ENCODE assay signal across 21 mouse cellular contexts in genomic region chr14:33657471-33657901, GRCm38 (mm10).
DNase-seq lines count a peak whose midpoint lies in the region; ATAC-seq and TF ChIP-seq lines count a peak whose summit lies in the region.
"Had no signal": no experiment of that assay in that cellular context is flagged by ENCODE, and none has a peak within 500 bp of the region (broad histone marks: within the 10 kb centered on the region; RNA-seq: fewer than 3 reads in every experiment).

No protein-coding gene starts in this region.

- H3K27me3 ChIP-seq in kidney, postnatal 0 days (ENCODE audit: insufficient read depth, low read length) = no peaks in the 10 kb centered on the region
- H3K27me3 ChIP-seq in lung, embryonic 15.5 days = no peaks in the 10 kb centered on the region
- H3K27me3 ChIP-seq: midbrain, embryonic 15.5 days; neural tube, embryonic 15.5 days; Patski had no signal

- H3K9me3 ChIP-seq in kidney, postnatal 0 days (replicated peaks; ENCODE audit: low read length) = no peaks in the 10 kb centered on the region
- no peaks in the 10 kb centered on the region for H3K9me3 ChIP-seq in lung, embryonic 15.5 days
- H3K9me3 ChIP-seq: midbrain, embryonic 15.5 days; neural tube, embryonic 15.5 days had no signal

- H3K27ac ChIP-seq in kidney, postnatal 0 days = no peak overlapping the region
- no peak overlapping the region for H3K27ac ChIP-seq in lung, embryonic 15.5 days
- H3K27ac ChIP-seq: layer of hippocampus, adult 2 months; liver, embryonic 14.5 days; midbrain, embryonic 15.5 days; neural tube, embryonic 15.5 days had no signal

- no peak overlapping the region for H3K9ac ChIP-seq in kidney, postnatal 0 days (ENCODE audit: low read depth, low read length)
- no peak overlapping the region for H3K9ac ChIP-seq in lung, embryonic 15.5 days
- H3K9ac ChIP-seq: liver, embryonic 14.5 days; midbrain, embryonic 15.5 days; neural tube, embryonic 15.5 days had no signal

- TF ChIP-seq CTCF in kidney, postnatal 0 days (IDR thresholded peaks at IDR 0.05; ENCODE audit: low read depth) = no peak

- H3K36me3 ChIP-seq in kidney, postnatal 0 days (ENCODE audit: insufficient read depth, low read length) = no peaks in the 10 kb centered on the region
- H3K36me3 ChIP-seq in lung, embryonic 15.5 days = no peaks in the 10 kb centered on the region
- H3K36me3 ChIP-seq: midbrain, embryonic 15.5 days; neural tube, embryonic 15.5 days had no signal

- peak; percentile 55 for ATAC-seq in kidney, postnatal 0 days (replicated peaks; ENCODE audit: low FRiP score, low read depth)
- ATAC-seq in lung, embryonic 15.5 days (ENCODE audit: borderline replicate concordance, extremely low read depth, low FRiP score, low TSS enrichment) = peak; percentile 74
- ATAC-seq: forebrain, embryonic 16.5 days; hindbrain, embryonic 16.5 days; midbrain, embryonic 15.5 days; Patski had no signal

- no peak overlapping the region for H3K4me2 ChIP-seq in kidney, postnatal 0 days (ENCODE audit: low read length)
- no peak overlapping the region for H3K4me2 ChIP-seq in lung, embryonic 15.5 days
- H3K4me2 ChIP-seq: midbrain, embryonic 15.5 days; neural tube, embryonic 15.5 days had no signal

- H3K4me1 ChIP-seq in kidney, postnatal 0 days (replicated peaks; ENCODE audit: insufficient read depth, low read length) = 0 out of 2 replicates have a peak, but pooled peaks cover 7% of the 10 kb centered on the region
- H3K4me1 ChIP-seq in lung, embryonic 15.5 days = peaks cover 14% of the 10 kb centered on the region
- H3K4me1 ChIP-seq: midbrain, embryonic 15.5 days; neural tube, embryonic 15.5 days had no signal

- no peak overlapping the region for H3K4me3 ChIP-seq in kidney, postnatal 0 days (replicated peaks; ENCODE audit: low read depth, low read length)
- no peak overlapping the region for H3K4me3 ChIP-seq in lung, embryonic 15.5 days
- H3K4me3 ChIP-seq: layer of hippocampus, adult 2 months; midbrain, embryonic 15.5 days; neural tube, embryonic 15.5 days had no signal

- 27% methylated on average over 7 of the region's 7 CpGs for WGBS in kidney, postnatal 0 days
- 41% methylated on average over 7 of the region's 7 CpGs for WGBS in lung, embryonic 15.5 days

- peak; percentile 5 for DNase-seq in embryo, embryonic 10.5 days (ENCODE audit: low spot score)
- no peak for DNase-seq in embryo, embryonic 10 days (ENCODE audit: low spot score)
- DNase-seq in kidney, postnatal 0 days (ENCODE audit: low spot score) = peak; percentile 76
- DNase-seq in kidney, adult 18-20 months = no peak
- peak; percentile 9 to 64 for DNase-seq in lung, postnatal 4 days
- DNase-seq in Muller cell, postnatal 12 days (ENCODE audit: inconsistent ontology term) = no peak
- no peak for DNase-seq in right cerebral cortex, postnatal 4 days
- DNase-seq: adrenal gland, adult 8-10 months; cerebellum, adult 9-10 months; kidney, adult 11 months; layer of hippocampus, postnatal 36 days; spleen, adult 18-20 months; thymus, adult 18-20 months had no signal

Comparison
In these comparisons a context has a peak if more than half of its experiments do, and no peak if none do; other contexts are left out.
1. DNase-seq: peak in embryo, embryonic 10.5 days (single experiment), kidney, postnatal 0 days (single experiment) and lung, postnatal 4 days (2 of 2); none in embryo, embryonic 10 days (single experiment), kidney, adult 18-20 months (single experiment), Muller cell, postnatal 12 days (single experiment) and right cerebral cortex, postnatal 4 days (single experiment).